Mouse (Mus musculus): Measurements from ENCODE around the gene Wfdc8. TPM values are rescaled to one million over a fixed set of nuclear protein-coding genes. Genes with fewer than 3 reads are reported as not detected.

Wfdc8 gene
- total RNA-seq (2023), result not detected

GRCm38 (mm10) chr2:164613471-164613870 is at the start of gene Wfdc8, which contains the start of gene Wfdc6b:
Wfdc8 (minus strand) TSS chr2:164613626.
Wfdc6b (plus strand) TSS chr2:164613522.

GRCm38 (mm10) chr2:164656483-164656882 is 43.1 kb upstream of the Wfdc8 start, which contains the start of gene Wfdc9:
Wfdc9 (minus strand) TSS chr2:164656583.

GRCm38 (mm10) chr2:164655858-164656257 is 42.4 kb upstream of the Wfdc8 start, which contains the start of gene Wfdc10:
Wfdc10 (plus strand) TSS chr2:164656046.

GRCm38 (mm10) chr2:164638696-164639095 is 25.3 kb upstream of the Wfdc8 start, which contains the start of gene Wfdc16:
Wfdc16 (minus strand) TSS chr2:164638796.

GRCm38 (mm10) chr2:164593494-164593893 is 19.9 kb downstream of the Wfdc8 start, which contains the start of gene Eppin:
Eppin (minus strand) TSS chr2:164593594.

GRCm38 (mm10) chr2:164585025-164585725 is 28.3 kb downstream of the Wfdc8 start, which contains the start of gene Wfdc6a:
Wfdc6a (minus strand) TSS chr2:164585447.

GRCm38 (mm10) chr2:164573359-164573758 is 40.1 kb downstream of the Wfdc8 start, which contains the start of gene Spint3:
Spint3 (minus strand) TSS chr2:164573459.

GRCm38 (mm10) chr2:164562391-164563188 is 50.8 kb downstream of the Wfdc8 start, which contains the start of gene Wfdc2:
Wfdc2 (plus strand) TSS chr2:164562413.

Other genes starting within 250 kb of the Wfdc8 start
- 100 to 1,000 TPM; 492 to 509 TPM for gene Slpi, start 224.5 kb downstream of the Wfdc8 start, total RNA-seq (2023)
- gene Rbpjl, start 210.5 kb downstream of the Wfdc8 start, total RNA-seq (2023), result not detected
- not detected for gene Matn4, start 208.5 kb downstream of the Wfdc8 start, total RNA-seq (2023)
- gene Sdc4, start 169.7 kb downstream of the Wfdc8 start, total RNA-seq (2023), result 1 to 10 TPM; 1.3 to 1.4 TPM
- 10 to 100 TPM; 26.3 to 27.8 TPM for gene Sys1, start 156.7 kb downstream of the Wfdc8 start, total RNA-seq (2023)
- 1 to 10 TPM in 1 of 2 experiments, not detected in 1; 1.7 TPM for gene Gm20458, start 152.7 kb downstream of the Wfdc8 start, total RNA-seq (2023)
- gene Trp53tg5, start 139.9 kb downstream of the Wfdc8 start, total RNA-seq (2023), result not detected
- 1 to 10 TPM; 2.1 to 2.7 TPM for gene Dbndd2, start 127.5 kb downstream of the Wfdc8 start, total RNA-seq (2023)
- 10 to 100 TPM; 51.9 to 55.3 TPM for gene Pigt, start 116.1 kb downstream of the Wfdc8 start, total RNA-seq (2023)
- gene Wfdc2, start 51.2 kb downstream of the Wfdc8 start, total RNA-seq (2023), result not detected
- gene Spint3, start 40.2 kb downstream of the Wfdc8 start, total RNA-seq (2023), result not detected
- gene Wfdc6a, start 28.2 kb downstream of the Wfdc8 start, total RNA-seq (2023), result not detected
- not detected for gene Eppin, start 20.0 kb downstream of the Wfdc8 start, total RNA-seq (2023)
- not detected for gene Wfdc6b, start 104 bp downstream of the Wfdc8 start, total RNA-seq (2023)
- not detected for gene Wfdc16, start 25.2 kb upstream of the Wfdc8 start, total RNA-seq (2023)
- 10 to 100 TPM; 13.6 to 15.0 TPM for gene Wfdc10, start 42.4 kb upstream of the Wfdc8 start, total RNA-seq (2023)
- not detected for gene Wfdc9, start 43.0 kb upstream of the Wfdc8 start, total RNA-seq (2023)
- gene Wfdc11, start 60.5 kb upstream of the Wfdc8 start, total RNA-seq (2023), result not detected
- not detected for gene Wfdc13, start 71.5 kb upstream of the Wfdc8 start, total RNA-seq (2023)
- not detected for gene Spint4, start 84.9 kb upstream of the Wfdc8 start, total RNA-seq (2023)
- not detected for gene Spint5, start 101.7 kb upstream of the Wfdc8 start, total RNA-seq (2023)
- gene Wfdc3, start 132.3 kb upstream of the Wfdc8 start, total RNA-seq (2023), result under 1 TPM in 1 of 2 experiments, not detected in 1; 0.22 TPM
- gene Dnttip1, start 132.4 kb upstream of the Wfdc8 start, total RNA-seq (2023), result 10 to 100 TPM; 28.8 to 32.0 TPM
- gene Ube2c, start 156.3 kb upstream of the Wfdc8 start, total RNA-seq (2023), result 100 to 1,000 TPM; 118 to 133 TPM
- 1 to 10 TPM in 1 of 2 experiments, under 1 TPM in 1; 0.70 to 1.4 TPM for gene Tnnc2, start 166.3 kb upstream of the Wfdc8 start, total RNA-seq (2023)
- gene Snx21, start 172.2 kb upstream of the Wfdc8 start, total RNA-seq (2023), result 1 to 10 TPM; 3.3 to 3.8 TPM
- 10 to 100 TPM; 41.6 to 50.0 TPM for gene Acot8, start 191.3 kb upstream of the Wfdc8 start, total RNA-seq (2023)
- 1 to 10 TPM; 3.4 to 4.4 TPM for gene Zswim3, start 191.5 kb upstream of the Wfdc8 start, total RNA-seq (2023)
- 1 to 10 TPM; 3.4 to 3.6 TPM for gene Zswim1, start 209.1 kb upstream of the Wfdc8 start, total RNA-seq (2023)
- gene Spata25, start 214.9 kb upstream of the Wfdc8 start, total RNA-seq (2023), result not detected
- 100 to 1,000 TPM; 182 to 209 TPM for gene Ctsa, start 219.2 kb upstream of the Wfdc8 start, total RNA-seq (2023)
- 1 to 10 TPM; 1.7 to 2.3 TPM for gene Neurl2, start 219.8 kb upstream of the Wfdc8 start, total RNA-seq (2023)
- gene Pltp, start 244.1 kb upstream of the Wfdc8 start, total RNA-seq (2023), result 1 to 10 TPM; 8.9 to 9.6 TPM